Mouse (Mus musculus) liver, embryonic 14 days (tissue): ENCODE measurements around the gene Atp5j2. TPM values are rescaled to one million over a fixed set of nuclear protein-coding genes. Genes with fewer than 3 reads are reported as not detected.

ENCODE experiments used
- polyA plus RNA-seq: library from polyadenylated mRNA; depleted of rRNA; stranded (reverse); fragments of >200 nt; gene quantifications from 2 replicates; pipeline ENCODE4 v1.2.3, GENCODE M21; 2012; rRNA removed

Atp5j2 gene
- polyA plus RNA-seq = 202 and 203 TPM in 2 replicates

DNA sequence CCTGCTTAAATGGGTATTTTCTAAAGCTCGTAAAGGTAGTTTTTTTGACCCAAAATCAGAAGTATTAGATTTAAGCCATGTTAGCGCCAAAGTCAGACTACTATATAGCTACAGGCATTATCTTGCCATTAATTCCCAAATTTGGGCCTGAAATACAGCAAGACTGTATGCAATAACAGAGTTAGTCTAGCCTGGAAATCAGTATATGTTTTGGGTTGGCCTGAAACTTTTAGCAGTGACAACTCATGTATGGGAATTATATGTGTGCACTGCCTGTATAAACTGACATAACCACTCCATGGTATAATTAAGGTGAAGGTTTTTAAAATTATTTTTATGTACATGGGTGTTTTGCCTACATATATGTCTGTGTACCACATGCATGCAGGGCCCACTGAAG is at the start of gene Atp5j2:
Atp5j2 (minus strand) TSS at position 101 of the 400 bp plus-strand sequence.

DNA sequence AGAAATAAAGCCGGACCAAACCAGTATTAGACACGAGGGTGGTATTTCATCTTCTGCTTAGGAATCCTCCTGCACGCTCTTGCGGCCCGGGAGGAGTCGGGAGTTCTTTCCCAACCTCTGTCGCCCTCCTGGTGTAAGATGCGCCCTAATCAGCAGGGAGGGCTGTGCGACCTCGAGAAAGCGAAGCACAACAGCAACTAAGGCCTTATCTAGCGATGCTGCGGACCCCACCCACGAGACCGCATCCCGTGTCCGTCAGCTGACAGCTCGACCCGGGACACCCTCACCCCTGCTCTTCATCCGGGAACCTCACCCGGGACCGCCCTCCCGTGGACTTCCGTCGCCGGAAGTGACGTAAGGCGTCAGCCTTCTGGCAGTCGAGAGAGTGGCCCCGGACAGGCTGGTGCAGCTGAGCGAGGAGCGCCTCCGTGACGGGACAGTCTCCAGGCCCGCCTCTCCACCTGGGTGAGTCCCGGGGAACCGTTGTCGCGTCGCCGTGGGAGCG is 39.6 kb upstream of the Atp5j2 start, which contains the start of gene Zfp655:
Zfp655 (plus strand) TSS at position 349 of the 505 bp plus-strand sequence.

GRCm38 (mm10) chr5:145203936-145204691 is 12.3 kb upstream of the Atp5j2 start, which contains the start of gene Zkscan5:
Zkscan5 (plus strand) TSS chr5:145204562.

GRCm38 (mm10) chr5:145201321-145201991 is 9.6 kb upstream of the Atp5j2 start, which contains the start of gene Zkscan14:
Zkscan14 (minus strand) TSS chr5:145201868.

DNA sequence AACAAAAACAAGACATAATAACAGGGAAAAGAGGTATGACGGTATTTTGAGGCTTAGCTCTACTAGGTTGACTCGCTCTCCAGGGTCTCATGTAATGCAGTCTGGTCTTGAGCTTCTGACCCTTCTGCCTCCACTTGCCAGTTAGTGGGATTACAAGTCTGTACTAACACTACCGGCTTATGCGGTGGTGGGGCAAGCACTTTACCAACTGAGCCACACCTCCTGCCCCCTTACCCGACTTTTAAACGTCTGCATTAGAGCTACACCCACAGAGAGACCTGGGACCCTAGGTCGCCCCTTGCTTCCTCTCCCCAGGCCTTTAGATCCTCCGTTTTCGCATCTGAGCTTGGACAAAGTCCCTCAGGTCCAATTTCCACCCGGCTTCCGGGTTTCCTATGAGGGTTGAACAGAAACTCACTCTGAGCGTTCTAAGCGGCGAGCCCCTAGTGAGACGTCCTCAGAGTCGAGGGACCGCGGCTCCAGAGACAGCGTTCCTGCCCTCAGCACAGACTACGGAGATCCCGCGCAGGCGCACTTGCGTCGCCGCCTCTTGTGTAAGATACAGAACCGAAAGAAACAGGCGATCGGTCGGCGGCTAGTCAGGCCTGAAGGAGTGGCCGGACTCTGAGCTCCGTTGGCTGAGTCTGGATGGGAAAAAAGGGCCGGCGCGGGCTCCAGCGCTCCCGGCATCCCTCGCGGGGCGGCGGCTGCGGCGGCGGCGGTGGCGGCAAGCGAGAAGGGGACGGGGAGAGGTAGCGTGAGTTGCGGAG is 25.1 kb downstream of the Atp5j2 start, which contains the start of the genes Ptcd1 and Cpsf4:
Ptcd1 (minus strand) TSS at position 573 of the 770 bp plus-strand sequence.
Cpsf4 (plus strand) TSS at position 678 of the 770 bp plus-strand sequence.

DNA sequence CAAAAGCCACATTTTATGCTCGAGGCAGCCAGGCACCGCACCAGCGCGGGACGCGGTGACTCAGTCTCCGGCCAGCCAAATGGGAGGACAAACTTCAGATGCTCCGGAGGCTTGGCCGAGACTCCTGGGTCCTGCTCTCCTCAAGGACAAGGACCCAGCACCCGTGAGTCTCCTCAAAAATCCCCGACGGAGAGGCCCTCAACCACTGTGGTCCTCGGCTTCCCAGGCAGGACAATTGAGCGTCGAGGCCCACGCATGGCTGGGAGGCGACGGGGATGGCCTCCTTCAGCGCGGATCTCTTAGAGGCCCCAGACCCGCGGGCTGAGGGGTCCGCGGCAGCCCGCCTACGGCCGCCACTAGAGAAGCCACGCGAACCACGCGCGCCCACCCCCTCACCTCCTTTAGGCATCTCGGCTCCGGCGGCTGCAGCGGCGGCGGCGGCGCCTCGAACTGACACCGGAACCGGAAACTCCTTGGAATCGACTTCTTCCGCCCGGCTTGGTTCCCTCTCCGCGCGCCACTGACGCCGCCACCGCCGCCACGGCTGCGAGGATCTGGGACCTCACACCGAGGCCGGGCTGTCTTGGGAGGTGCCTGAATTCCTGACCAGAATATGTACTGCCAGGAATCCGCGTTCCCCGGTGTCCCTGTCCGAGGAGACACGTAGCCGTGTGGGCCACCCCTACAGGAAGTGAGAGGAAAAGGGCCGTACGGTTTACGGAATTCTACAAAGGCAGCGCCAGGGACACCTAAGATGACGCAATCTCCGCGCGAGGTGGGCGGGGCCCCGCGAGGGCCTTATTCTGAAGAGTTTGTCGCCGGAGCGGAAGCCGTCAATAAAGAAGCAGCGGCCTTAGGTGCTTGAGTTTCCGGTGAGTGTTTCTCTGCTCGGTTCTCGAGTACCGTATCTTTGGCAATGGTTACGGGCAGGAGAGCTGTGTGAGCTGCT is 52.0 kb downstream of the Atp5j2 start, which contains the start of the genes Pdap1 and Bud31:
Pdap1 (minus strand) TSS at position 668 of the 949 bp plus-strand sequence.
Bud31 (plus strand) TSS at position 792 of the 949 bp plus-strand sequence.

Other genes starting within 250 kb of the Atp5j2 start
- 1.4 TPM in 2 replicates for gene Smurf1, start 226.2 kb downstream of the Atp5j2 start, polyA plus RNA-seq
- gene Gm4871, start 159.3 kb downstream of the Atp5j2 start, polyA plus RNA-seq = not detected in 2 replicates
- gene 1700018F24Rik, start 149.1 kb downstream of the Atp5j2 start, polyA plus RNA-seq = not detected in 2 replicates
- 40.3 and 49.6 TPM in 2 replicates for gene Arpc1a, start 108.2 kb downstream of the Atp5j2 start, polyA plus RNA-seq
- gene Kpna7, start 108.0 kb downstream of the Atp5j2 start, polyA plus RNA-seq = 0.05 and 0.09 TPM in 2 replicates
- gene Arpc1b, start 77.8 kb downstream of the Atp5j2 start, polyA plus RNA-seq = 64.2 and 70.6 TPM in 2 replicates
- 51.0 and 57.0 TPM in 2 replicates for gene Pdap1, start 51.8 kb downstream of the Atp5j2 start, polyA plus RNA-seq
- gene Bud31, start 51.7 kb downstream of the Atp5j2 start, polyA plus RNA-seq = 86.6 and 96.6 TPM in 2 replicates
- 5.4 and 5.7 TPM in 2 replicates for gene Ptcd1, start 25.0 kb downstream of the Atp5j2 start, polyA plus RNA-seq
- gene Cpsf4, start 24.8 kb downstream of the Atp5j2 start, polyA plus RNA-seq = 27.1 and 29.8 TPM in 2 replicates
- 2.5 and 2.6 TPM in 2 replicates for gene Zkscan14, start 9.8 kb upstream of the Atp5j2 start, polyA plus RNA-seq
- gene Zkscan5, start 12.5 kb upstream of the Atp5j2 start, polyA plus RNA-seq = 2.3 and 2.4 TPM in 2 replicates
- gene Zfp655, start 39.7 kb upstream of the Atp5j2 start, polyA plus RNA-seq = 8.5 and 9.3 TPM in 2 replicates
- gene Zscan25, start 88.4 kb upstream of the Atp5j2 start, polyA plus RNA-seq = 3.8 and 4.3 TPM in 2 replicates
- 0.01 and 0.03 TPM in 2 replicates for gene Cyp3a57, start 153.2 kb upstream of the Atp5j2 start, polyA plus RNA-seq